Mouse (Mus musculus): ENCODE data around the gene Trim10. TPM values are rescaled to one million over a fixed set of nuclear protein-coding genes. Genes with fewer than 3 reads are reported as not detected.

The Trim10 gene
- polyA plus RNA-seq, 1 experiment from 2014 or later = 5.7 TPM

- Histone ChIP-seq H3K36me3 (ENCODE audit: control insufficient read depth, insufficient read depth, low read length) (no peaks in the 10 kb centered on the region), H3K9ac (ENCODE audit: low read depth, low read length) (no peak overlapping the region), H3K4me1 (ENCODE audit: control insufficient read depth, insufficient read depth, low read length) (no peaks in the 10 kb centered on the region), H3K4me2 (ENCODE audit: low read depth, low read length) (no peak overlapping the region), H3K9me3 (ENCODE audit: control insufficient read depth, low read length) (no peaks in the 10 kb centered on the region), H3K27me3 (replicated peaks; ENCODE audit: control insufficient read depth, insufficient read depth, low read length) (no peaks in the 10 kb centered on the region), H3K27ac (ENCODE audit: low read length) (no peak overlapping the region), H3K4me3 (ENCODE audit: low read length) (no peak overlapping the region)
- ATAC-seq = no peak
- 13% methylated on average over 9 of the region's 9 CpGs for WGBS
Observed at GRCm38 (mm10) chr17:36915076-36915475, 45.7 kb downstream of the Trim10 start.

- Histone ChIP-seq H3K27me3 (replicated peaks; ENCODE audit: control insufficient read depth, insufficient read depth, low read length) (no peaks in the 10 kb centered on the region), H3K9ac (ENCODE audit: low read depth, low read length) (no peak overlapping the region), H3K4me2 (ENCODE audit: low read depth, low read length) (no peak overlapping the region), H3K27ac (ENCODE audit: low read length) (no peak overlapping the region), H3K36me3 (ENCODE audit: control insufficient read depth, insufficient read depth, low read length) (no peaks in the 10 kb centered on the region), H3K4me3 (ENCODE audit: low read length) (no peak overlapping the region), H3K9me3 (ENCODE audit: control insufficient read depth, low read length) (no peaks in the 10 kb centered on the region), H3K4me1 (ENCODE audit: control insufficient read depth, insufficient read depth, low read length) (no peaks in the 10 kb centered on the region)
- 35% methylated on average over 15 of the region's 15 CpGs for WGBS
- peak; percentile 90 for ATAC-seq
Observed at GRCm38 (mm10) chr17:36920239-36920638, 50.9 kb downstream of the Trim10 start.

GRCm38 (mm10) chr17:36922715-36923114, 53.3 kb downstream of the Trim10 start:
- peak; percentile 69 for ATAC-seq

GRCm38 (mm10) chr17:36923491-36923890, 54.1 kb downstream of the Trim10 start:
- ATAC-seq = no peak
- Histone ChIP-seq H3K27me3 (replicated peaks; ENCODE audit: control insufficient read depth, insufficient read depth, low read length) (no peaks in the 10 kb centered on the region), H3K36me3 (ENCODE audit: control insufficient read depth, insufficient read depth, low read length) (no peaks in the 10 kb centered on the region), H3K4me3 (ENCODE audit: low read length) (no peak overlapping the region), H3K4me1 (ENCODE audit: control insufficient read depth, insufficient read depth, low read length) (no peaks in the 10 kb centered on the region), H3K9me3 (ENCODE audit: control insufficient read depth, low read length) (no peaks in the 10 kb centered on the region), H3K9ac (ENCODE audit: low read depth, low read length) (no peak overlapping the region), H3K4me2 (ENCODE audit: low read depth, low read length) (no peak overlapping the region), H3K27ac (ENCODE audit: low read length) (no peak overlapping the region)
- 69% methylated on average over 4 of the region's 4 CpGs for WGBS

More at GRCm38 (mm10) chr17:36922715-36923114, 53.3 kb downstream of the Trim10 start:
- Histone ChIP-seq H3K4me2 (ENCODE audit: low read depth, low read length) (no peak overlapping the region), H3K27ac (ENCODE audit: low read length) (no peak overlapping the region), H3K27me3 (replicated peaks; ENCODE audit: control insufficient read depth, insufficient read depth, low read length) (no peaks in the 10 kb centered on the region), H3K4me3 (ENCODE audit: low read length) (no peak overlapping the region), H3K4me1 (ENCODE audit: control insufficient read depth, insufficient read depth, low read length) (no peaks in the 10 kb centered on the region), H3K9me3 (ENCODE audit: control insufficient read depth, low read length) (no peaks in the 10 kb centered on the region), H3K36me3 (ENCODE audit: control insufficient read depth, insufficient read depth, low read length) (no peaks in the 10 kb centered on the region), H3K9ac (ENCODE audit: low read depth, low read length) (no peak overlapping the region)
- whole genome bisulfite sequencing = 73% methylated on average over 4 of the region's 4 CpGs

Other genes starting within 250 kb of the Trim10 start
- not detected in 2 replicates for gene H2-M9, start 226.9 kb upstream of the Trim10 start, polyA plus RNA-seq (2015; fragmentation: Nextera tagmentation; extraction: Ambion mirVana)
- gene H2-M1, start 197.4 kb upstream of the Trim10 start, polyA plus RNA-seq (2015; fragmentation: Nextera tagmentation; extraction: Ambion mirVana) = not detected in 2 replicates
- not detected in 2 replicates for gene H2-M10.5, start 96.7 kb upstream of the Trim10 start, polyA plus RNA-seq (2015; fragmentation: Nextera tagmentation; extraction: Ambion mirVana)
- gene H2-M10.6, start 57.4 kb upstream of the Trim10 start, polyA plus RNA-seq (2015; fragmentation: Nextera tagmentation; extraction: Ambion mirVana) = not detected in 2 replicates
- gene Trim26, start 32.4 kb upstream of the Trim10 start, polyA plus RNA-seq (2015; fragmentation: Nextera tagmentation; extraction: Ambion mirVana) = 36.5 and 39.2 TPM in 2 replicates
- gene Trim15, start 2.4 kb upstream of the Trim10 start, polyA plus RNA-seq (2015; fragmentation: Nextera tagmentation; extraction: Ambion mirVana) = 8.5 and 11.6 TPM in 2 replicates
- gene Trim40, start 20.5 kb downstream of the Trim10 start, polyA plus RNA-seq (2015; fragmentation: Nextera tagmentation; extraction: Ambion mirVana) = 2.3 and 2.6 TPM in 2 replicates
- gene Trim31, start 28.5 kb downstream of the Trim10 start, polyA plus RNA-seq (2015; fragmentation: Nextera tagmentation; extraction: Ambion mirVana) = 63.1 and 69.7 TPM in 2 replicates
- 1.8 and 2.4 TPM in 2 replicates for gene Rnf39, start 73.3 kb downstream of the Trim10 start, polyA plus RNA-seq (2015; fragmentation: Nextera tagmentation; extraction: Ambion mirVana)
- gene Ppp1r11, start 82.2 kb downstream of the Trim10 start, polyA plus RNA-seq (2015; fragmentation: Nextera tagmentation; extraction: Ambion mirVana) = 92.1 and 101 TPM in 2 replicates
- 68.5 and 72.2 TPM in 2 replicates for gene Znrd1, start 89.0 kb downstream of the Trim10 start, polyA plus RNA-seq (2015; fragmentation: Nextera tagmentation; extraction: Ambion mirVana)
- gene Znrd1as, start 89.0 kb downstream of the Trim10 start, polyA plus RNA-seq (2015; fragmentation: Nextera tagmentation; extraction: Ambion mirVana) = 6.1 and 6.6 TPM in 2 replicates
- gene 2410137M14Rik, start 111.7 kb downstream of the Trim10 start, polyA plus RNA-seq (2015; fragmentation: Nextera tagmentation; extraction: Ambion mirVana) = not detected in 2 replicates
- 0.16 and 0.22 TPM in 2 replicates for gene H2-M5, start 120.0 kb downstream of the Trim10 start, polyA plus RNA-seq (2015; fragmentation: Nextera tagmentation; extraction: Ambion mirVana)
- 41.3 and 43.2 TPM in 2 replicates for gene Zfp57, start 131.6 kb downstream of the Trim10 start, polyA plus RNA-seq (2015; fragmentation: Nextera tagmentation; extraction: Ambion mirVana)
- gene Mog, start 153.8 kb downstream of the Trim10 start, polyA plus RNA-seq (2015; fragmentation: Nextera tagmentation; extraction: Ambion mirVana) = not detected in 2 replicates
- gene Gabbr1, start 176.4 kb downstream of the Trim10 start, polyA plus RNA-seq (2015; fragmentation: Nextera tagmentation; extraction: Ambion mirVana) = 5.4 and 6.2 TPM in 2 replicates
- gene Olfr90, start 218.9 kb downstream of the Trim10 start, polyA plus RNA-seq (2015; fragmentation: Nextera tagmentation; extraction: Ambion mirVana) = not detected in 2 replicates
- gene Olfr91, start 228.7 kb downstream of the Trim10 start, polyA plus RNA-seq (2015; fragmentation: Nextera tagmentation; extraction: Ambion mirVana) = not detected in 2 replicates

All from intestine, embryonic 16.5 days (tissue).